Mouse (Mus musculus) urinary bladder, postnatal 4 days (tissue): ENCODE data around the gene BC030870.
"Not testable (repeated sequence)": the region's sequence is repeated elsewhere in the genome, so short reads cannot be mapped to it uniquely, and the experiment has no call there.

Source experiments
- DNase-seq, 2 experiments: peaks; one replicate each; pipeline ENCODE4 v3.0.0; 2021 to 2022; ENCODE audit warnings: low spot score in 2 of 2

Gene BC030870

DNA sequence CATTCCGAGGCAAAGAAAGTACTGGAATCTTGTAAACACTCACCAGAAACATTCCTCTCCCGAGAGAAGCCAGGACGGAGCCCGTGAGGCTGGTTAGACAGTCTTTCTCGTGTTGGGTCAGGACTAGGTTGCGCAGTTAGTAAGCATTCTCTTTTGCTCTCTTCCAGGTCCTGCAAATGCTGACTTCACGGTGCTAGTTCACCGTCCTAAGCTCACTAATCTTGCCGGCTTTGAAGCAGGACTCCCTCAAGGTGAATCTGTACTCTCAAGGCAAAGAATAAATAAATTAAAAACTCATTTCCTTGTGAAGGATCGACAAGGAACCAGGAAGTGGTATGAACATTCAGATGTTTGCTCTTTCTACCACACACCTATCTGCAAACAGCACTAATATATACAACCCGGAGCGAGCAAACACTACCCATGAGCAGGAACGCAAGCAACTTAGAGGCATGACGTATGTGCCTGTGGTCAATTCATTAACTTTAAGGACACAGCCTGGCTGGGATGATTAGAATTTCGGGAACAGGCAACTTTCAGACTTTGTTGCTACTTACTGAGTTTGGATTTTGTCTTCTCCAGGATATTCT lies at the start of gene BC030870:
BC030870 (minus strand) TSS at position 365 of the 590 bp plus-strand sequence.
- DNase-seq: no peak

DNA sequence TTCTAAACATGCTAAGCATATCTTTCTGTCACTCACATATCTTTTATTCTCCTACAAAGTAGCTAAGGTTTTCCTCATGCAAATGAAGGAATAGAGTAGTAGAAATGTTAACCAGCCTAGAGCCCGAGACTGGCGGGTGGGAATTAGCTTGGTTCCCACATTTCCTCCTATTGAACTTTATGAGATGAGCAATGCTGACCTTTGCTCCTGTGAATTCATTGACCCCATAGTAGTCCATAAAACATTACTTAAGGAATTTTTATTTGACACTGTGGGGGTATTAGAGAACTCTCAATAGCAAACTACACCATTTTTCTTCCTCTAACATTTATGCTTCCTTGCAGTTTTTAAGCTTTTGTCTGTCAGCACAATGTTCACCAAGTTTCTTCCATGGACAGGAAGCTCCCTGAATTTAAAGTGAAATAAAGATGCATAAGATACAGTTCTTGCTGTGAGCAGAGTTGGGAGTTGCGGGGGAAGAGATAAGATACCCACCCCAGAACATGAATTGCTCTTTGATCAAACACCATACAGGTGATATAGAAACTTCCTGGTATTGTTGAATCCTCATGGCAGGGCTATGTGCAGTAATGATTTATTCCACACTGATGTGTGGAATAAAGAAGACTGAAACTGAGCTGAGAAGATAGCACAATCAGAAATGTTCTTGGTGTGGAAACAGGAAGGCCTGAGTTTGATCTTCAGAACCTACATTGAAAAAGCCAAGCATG lies 45.5 kb upstream of the BC030870 start:
- DNase-seq: no peak

DNA sequence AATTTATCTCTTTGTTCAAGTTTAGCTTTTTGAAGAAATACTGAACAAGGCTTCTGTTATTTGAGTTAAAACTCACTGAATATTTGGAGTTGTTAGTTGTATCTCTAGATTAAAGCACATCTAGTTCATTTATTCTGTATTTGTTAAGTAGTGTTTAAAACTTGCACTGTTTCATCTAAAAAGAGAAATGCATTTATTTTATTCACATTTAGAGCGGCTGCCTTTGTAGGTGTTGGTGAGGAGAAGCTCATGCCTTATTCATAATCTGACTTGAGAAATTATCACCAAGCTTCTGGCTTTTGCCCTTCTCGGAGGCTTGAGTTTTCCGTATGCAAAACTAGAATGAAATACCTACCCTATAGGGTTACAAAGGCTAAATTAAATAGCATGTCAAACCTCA lies 39.8 kb upstream of the BC030870 start:
- DNase-seq: no peak

DNA sequence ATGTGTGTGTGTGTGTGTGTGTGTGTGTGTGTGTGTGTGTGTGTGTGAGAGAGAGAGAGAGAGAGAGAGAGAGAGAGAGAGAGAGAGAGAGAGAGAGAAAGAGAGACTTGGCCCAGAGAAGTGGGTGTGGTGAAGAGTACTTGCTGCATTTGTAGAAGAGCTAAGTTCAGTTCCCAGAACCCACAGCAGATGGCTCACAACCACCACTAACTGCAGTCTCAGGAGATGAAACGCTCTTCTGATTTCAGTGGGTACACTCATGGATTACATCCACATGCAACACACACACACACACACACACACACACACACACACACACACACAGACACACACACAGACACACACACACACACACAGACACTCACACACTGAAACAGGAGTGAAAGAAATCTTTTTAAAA lies 31.3 kb upstream of the BC030870 start:
- DNase-seq: not testable (repeated sequence)

DNA sequence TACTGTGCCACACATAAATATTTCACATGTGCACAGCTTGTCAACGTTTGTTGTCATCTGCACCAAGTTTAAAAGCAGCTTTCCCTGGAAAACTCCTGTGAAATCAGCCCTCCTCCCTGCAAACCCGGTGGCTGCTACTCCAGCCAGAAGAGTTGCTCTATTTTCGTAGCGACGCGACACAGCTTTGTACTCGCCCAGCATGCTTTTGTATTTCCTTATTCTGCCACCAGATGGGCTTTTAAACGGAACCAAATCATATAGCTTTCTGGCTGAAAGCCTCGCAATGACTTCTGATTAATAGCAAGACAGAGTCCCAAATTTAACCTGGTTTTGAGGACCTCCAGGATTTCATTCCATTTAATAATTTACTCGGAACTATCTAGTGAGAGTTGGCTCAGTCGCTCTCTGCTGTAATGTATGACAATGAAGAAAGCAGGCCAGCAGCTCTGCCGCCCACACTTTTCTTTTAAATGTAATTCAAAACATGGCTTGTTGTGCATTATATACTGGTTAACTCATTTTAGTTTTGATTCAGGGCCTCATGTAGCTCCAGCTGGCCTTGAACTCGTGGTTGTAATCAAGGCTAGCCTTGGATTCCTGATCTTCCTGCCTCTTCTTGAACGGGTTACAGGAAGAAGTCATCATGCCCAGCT lies 29.9 kb upstream of the BC030870 start:
- DNase-seq: no peak

DNA sequence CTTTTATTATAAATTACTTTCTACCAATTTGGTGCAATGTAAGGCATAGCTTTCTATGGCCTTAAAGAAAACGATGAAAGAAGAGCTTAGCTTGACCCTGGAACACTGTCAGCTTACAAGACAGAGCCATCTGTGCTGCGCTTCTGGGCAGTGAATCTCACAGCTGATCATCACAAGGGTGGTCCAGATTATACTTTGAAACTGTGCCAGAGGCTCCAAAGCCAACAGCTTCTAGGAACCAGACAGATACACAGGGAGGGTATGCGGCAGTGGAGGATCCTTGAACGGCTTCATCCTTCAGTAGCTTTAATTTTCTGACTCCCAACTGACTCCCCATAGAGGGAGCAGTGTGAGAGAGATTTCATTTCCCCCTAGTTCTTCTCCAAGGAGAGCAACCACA lies 28.5 kb upstream of the BC030870 start:
- no peak for DNase-seq

DNA sequence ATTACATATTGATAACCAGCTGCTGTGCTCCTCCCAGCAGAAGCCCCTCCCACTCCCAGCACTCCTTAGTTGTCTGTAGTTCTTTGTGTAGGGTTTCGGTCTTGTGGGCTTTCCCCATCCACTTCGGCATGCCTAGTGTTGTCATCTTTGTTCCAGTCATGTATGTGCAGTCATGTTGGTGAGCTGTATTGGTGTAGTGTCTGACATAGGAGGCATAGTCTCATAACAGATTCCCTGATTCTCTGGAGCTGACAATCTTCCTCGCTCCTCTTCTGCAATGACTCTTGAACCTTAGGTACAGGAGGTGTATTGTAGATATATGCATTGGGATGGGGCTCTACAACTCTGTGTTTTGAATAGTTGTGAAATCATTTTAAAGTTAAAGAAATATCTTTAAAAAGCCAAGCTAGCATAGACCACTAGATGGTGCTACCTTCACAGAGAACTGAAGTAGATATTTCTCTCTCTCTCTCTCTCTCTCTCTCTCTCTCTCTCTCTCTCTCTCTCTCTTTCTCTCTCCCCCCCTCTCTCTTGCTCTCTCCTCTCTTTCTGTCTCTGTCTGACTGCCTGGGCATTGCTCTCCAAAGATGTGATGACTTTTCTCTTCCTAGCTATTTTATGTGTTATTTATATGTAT lies 9.6 kb upstream of the BC030870 start:
- no peak for DNase-seq

DNA sequence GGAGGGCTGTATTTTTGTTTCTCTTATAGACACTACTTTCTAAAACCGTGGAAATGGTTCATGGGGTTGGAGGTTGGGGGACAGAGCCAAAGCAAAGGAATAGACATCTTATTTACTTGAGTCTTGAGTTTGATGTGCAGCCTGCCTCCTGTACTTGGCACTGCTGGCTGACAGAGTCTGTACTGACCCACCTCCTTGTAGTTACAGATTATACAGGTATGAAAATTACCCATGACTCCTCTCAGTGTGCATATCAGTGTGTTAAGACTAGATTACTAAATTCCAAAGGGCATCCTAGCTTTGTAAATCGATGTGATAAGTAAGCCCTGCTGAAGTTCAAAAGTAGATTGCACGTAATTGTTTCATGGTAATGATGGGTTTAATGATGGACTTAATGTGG lies 2.9 kb downstream of the BC030870 start:
- no peak for DNase-seq

DNA sequence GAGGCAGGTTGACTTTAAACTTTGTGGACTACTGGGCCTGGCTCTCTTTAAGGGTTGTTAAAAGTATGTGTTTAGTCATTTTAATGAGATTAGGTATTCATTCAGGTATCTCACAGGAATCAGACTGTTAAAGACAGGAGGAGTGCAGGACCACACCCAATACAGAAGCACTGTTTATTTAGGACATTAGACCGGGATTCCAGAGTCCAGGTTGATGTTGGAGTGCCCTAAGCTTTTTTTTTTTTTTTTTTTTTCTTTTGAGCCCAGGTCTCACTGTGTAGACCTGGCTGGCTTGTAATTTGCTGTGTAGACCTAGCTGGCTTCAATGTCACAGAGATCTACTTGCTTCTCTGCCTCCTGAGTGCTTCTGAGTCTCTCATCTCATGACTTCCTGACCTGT lies 3.3 kb downstream of the BC030870 start:
- no peak for DNase-seq

DNA sequence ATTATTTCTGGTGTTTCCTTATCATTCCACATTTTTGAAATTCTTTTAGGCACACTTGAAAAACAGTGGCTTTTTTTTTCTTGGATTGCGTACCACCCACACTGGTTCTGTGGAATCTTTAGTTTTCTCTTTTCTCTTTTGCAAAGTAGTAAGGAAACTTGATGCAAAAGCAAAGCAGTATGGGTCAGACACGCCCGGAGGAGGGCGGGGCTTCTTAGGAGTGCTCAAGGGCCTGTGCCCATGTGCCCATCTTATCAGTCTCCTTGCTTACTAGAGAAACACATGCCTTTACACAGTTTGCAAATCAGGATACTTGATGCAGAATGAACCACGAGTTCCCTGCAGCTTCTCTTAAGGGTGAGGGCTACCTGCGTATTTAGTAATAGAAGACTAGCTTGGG lies 17.3 kb downstream of the BC030870 start:
- DNase-seq: no peak

DNA sequence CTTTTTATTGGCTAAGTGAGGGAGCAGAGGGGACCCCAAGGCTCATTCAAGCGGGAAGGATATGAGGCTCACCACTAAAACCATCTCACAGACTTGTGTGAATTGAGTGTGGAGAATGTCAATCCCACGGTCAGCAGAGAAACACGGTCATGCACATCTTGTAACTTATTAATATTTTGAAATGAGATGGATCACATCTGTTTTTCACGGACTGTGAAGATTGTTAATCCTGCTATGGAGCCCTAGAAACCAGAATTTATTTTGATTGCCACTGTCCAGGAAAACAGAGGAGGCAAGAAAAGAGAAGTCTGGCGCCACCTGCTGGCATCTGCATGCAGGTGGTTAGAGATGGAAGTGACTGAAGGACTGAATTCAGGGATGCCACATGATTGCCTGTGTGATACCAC lies 19.1 kb downstream of the BC030870 start:
- peak; percentile 37 to 72 for DNase-seq

DNA sequence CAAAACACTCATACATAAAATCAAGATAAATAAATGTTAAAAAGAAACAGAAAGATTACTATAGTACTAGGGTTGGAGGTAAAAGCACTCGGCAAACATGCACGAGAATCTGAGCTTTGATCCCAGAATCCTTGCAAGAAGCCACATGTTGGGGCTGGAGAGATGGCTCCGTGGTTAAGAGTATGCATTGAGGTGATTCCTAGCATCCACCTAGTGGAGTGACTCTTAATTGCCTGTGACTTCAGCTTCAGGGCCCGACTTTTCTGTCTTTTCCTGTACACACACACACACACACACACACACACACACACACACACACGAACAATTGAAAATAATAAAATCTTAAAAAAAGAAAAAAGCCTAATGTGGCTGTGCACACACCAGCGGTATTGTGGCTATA lies 20.4 kb downstream of the BC030870 start:
- no peak for DNase-seq

DNA sequence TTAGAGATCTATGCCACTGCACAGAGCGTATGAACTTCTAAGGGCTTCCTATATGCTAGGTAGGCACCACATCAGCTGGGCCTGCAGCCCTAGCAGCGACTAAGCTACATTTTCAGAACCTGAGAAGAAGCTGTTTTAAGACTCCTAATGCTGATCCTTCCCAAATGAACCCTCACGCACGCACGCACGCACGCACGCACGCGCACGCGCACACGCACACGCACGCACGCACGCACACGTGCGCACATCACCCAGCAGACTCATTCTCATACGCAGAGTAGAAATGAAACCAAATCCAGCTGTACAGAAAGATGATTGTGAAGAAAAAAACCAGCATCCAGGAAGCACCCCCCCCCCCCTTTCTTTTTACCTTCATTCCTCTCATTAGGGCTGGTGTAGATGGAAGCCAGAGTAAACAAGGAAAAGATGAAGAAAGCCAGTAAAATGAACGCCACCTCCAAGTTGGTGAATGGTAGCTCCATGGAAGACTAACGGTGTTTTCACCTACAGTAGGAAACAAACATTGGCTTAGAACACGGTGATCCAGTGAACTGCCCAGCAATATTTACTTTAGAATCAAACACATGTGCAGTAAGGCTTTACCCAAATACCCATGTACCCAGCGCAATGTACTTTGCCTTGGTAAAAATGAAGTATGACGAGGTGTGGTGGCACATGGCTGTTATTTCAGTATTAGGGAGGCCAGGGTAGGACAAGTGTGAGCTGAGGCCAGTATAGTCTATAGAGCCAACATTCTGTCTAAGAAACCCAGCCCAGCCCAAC lies 21.2 kb downstream of the BC030870 start:
- no peak for DNase-seq

DNA sequence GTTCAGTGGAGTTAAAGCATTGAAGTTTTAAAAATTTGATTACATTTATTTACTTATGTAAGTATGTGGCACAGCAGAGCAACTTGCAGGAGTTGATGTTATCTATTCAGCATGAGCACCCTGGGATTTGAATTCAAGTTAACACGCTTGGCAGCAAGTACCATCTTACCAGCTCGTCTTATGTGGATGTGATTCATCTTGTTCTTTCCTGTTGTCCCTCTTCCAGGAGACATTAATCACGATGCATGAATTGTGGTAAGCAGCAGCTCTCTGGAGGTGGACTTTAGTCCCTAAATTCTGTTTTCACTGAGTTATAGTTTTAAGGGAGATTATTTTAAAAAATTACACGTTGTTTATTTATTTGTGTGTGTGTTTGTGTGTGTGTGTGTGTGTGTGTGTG lies 25.3 kb downstream of the BC030870 start:
- no peak for DNase-seq

DNA sequence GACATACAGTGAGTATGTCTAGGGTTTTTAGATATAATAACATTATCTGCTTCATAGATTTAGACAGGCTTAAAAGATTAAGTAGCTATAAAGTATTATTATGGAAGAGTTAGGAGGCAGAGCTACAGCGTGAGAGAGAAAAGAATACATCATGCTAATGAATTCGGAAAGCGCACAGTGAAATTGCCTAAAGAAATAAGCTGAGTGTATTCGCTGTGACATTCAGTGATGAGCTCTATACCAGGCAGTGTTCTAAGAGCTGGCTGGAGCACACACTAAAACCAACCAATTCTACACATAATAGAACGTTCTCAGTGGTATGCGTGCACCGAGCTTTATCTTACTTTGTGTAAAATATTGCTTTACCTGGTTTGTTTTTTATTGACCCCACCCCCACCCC lies 25.7 kb downstream of the BC030870 start:
- DNase-seq: no peak

DNA sequence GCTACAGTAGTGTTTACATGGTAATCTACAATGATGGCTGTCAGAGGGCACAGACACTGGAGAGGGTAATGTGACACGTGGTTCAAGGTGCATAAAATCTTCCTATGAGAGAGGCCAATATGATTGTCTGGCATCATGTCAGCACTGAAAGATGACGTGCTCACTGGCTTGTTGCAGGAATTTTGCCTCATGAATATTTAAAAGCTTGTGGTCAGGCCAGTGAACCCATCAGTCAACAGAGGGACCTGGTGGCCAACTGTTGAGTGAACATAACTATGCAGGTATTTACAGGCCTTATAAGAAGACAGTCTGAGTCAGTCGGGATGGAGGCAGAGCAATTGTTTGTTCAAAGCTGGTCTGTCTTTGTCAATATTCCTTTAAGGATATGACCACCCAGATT lies 29.6 kb downstream of the BC030870 start:
- no peak for DNase-seq

DNA sequence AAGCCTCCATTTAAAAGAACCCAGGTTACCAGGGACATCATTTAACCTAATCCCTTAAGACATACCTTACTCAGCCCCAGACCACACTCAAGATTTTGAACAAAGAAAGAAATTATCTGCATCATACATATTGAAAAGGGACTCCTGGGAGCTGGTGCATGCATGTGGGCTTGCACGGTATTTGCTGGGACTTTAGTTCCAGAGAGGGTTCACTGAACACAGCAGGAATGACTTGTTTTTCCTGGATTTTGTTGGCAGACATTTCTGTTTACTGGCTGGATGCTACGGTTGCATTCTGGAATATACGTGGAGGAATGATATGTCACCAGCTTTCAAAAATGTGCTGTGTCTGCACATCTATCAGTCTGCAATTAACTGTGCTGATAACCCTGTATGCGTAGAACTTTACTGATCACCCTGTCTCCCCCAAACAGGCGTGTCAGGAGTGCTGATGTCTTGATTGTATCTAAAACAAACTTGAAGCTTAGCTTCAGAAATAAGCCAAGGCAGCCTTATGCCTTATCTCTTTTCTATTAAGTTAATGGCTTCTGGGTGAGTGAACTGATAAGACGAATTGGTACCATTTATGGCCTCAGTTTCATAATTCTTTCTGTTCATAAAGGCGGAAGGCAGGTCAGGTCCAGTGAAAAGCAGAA lies 31.5 kb downstream of the BC030870 start:
- DNase-seq: no peak

DNA sequence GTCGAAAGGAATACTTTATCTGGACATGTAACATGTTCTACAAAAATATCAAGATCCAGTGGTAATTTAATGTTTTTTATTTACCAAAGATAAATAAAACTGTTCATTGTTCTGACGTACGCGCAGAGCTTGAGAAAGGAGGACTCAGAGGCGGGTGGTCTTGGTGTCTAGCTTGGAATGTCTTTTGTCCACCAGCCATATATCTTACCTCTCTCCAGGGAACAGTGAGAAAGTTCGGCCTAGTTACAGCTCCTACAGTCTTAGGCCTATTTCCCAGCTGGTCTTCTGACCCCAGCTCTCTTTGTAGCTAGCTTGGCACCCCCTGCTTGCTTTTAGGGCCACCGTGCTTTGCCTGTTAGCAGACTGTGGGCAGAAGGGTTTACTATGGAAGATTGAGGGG lies 39.6 kb downstream of the BC030870 start:
- DNase-seq: no peak

DNA sequence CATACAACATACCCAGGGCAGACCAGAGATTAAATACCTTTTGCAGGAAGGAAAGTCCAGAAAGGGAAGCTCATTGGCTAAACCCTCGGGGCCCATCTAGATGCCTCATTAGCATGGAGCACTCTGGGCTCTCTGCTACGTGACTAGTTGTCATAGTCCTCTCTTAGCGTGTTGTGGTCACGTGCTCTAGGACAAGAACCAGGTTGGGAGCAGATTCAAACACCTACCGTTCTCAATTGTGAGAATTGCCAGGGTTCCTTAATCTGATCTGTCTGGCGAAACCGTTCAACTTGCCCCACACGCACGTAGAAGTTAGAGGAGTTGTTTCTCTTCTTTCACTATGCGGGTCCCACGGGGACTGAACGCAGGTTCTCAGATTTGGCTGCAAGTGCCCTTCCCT lies 41.2 kb downstream of the BC030870 start:
- no peak for DNase-seq

DNA sequence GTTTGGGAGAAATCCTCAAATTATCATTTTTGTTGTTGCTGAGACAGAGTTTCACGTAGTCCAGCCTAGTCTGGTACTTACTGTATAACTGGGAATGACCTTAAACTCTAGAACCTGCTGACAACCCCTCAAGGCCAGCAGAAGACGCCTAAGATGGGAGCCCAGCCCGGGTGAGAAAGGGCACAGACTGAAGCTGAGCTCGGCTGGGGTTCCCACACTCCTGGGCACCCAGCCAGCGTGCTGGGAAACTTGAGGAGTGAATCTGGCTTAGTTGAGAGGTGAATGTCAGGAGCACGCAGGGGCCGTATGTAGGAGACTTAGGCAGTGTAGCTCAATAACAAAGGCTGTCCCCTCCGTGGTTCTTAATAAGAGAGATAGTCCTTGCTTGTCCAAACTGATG lies 41.7 kb downstream of the BC030870 start:
- DNase-seq: peak in 1 of 2 experiments; percentile 18

DNA sequence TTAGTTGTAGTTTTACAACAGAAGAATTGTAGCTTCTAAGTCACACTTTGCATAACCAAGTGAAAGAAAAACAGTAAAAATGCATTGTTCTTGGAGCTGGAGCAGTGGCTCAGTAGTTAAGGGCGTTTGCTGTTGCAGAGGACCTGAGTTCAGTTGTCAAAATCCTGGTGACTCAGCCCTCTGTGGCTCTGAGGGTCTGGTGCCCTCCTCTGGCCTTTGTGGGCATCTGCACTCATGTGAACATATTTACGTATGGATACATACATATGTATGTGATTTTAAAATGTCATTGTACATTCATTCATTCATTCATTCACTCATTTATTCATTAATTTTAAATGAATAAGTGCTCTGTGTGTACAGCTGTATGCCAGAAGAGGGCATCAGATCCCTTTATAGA lies 43.7 kb downstream of the BC030870 start:
- no peak for DNase-seq
